In genomic region chr17:88258361-88258796, GRCm38 (mm10) we compare ENCODE assay signal across 8 mouse cellular contexts.
DNase-seq lines count a peak whose midpoint lies in the region; ATAC-seq lines count a peak whose summit lies in the region.

No protein-coding gene starts in this region.

- no peak overlapping the region for H3K9ac ChIP-seq in forebrain, embryonic 11.5 days (ENCODE audit: low read length)

- ATAC-seq in hematopoietic stem cell, adult 5-6 weeks (replicated peaks in 1 of 2; ENCODE audit: insufficient read depth in 1 of 2, low FRiP score in 2 of 2, low TSS enrichment in 1 of 2, low read depth in 1 of 2, poor library complexity in 2 of 2, severe bottlenecking in 2 of 2): peak; percentile 43 to 68
- ATAC-seq in forebrain, embryonic 11.5 days (replicated peaks; ENCODE audit: low FRiP score): no peak

- no peaks in the 10 kb centered on the region for H3K36me3 ChIP-seq in forebrain, embryonic 11.5 days (ENCODE audit: control insufficient read depth, insufficient read depth, low read length)
- no peaks in the 10 kb centered on the region for H3K36me3 ChIP-seq in forebrain, embryonic 10.5 days (replicated peaks)

- no peaks in the 10 kb centered on the region for H3K9me3 ChIP-seq in forebrain, embryonic 11.5 days (ENCODE audit: control insufficient read depth, low read length)
- no peaks in the 10 kb centered on the region for H3K9me3 ChIP-seq in forebrain, embryonic 10.5 days

- H3K27me3 ChIP-seq in forebrain, embryonic 11.5 days (ENCODE audit: control insufficient read depth, insufficient read depth, low read length): no peaks in the 10 kb centered on the region
- no peaks in the 10 kb centered on the region for H3K27me3 ChIP-seq in forebrain, embryonic 10.5 days (ENCODE audit: poor library complexity, severe bottlenecking)

- no peak overlapping the region for H3K4me3 ChIP-seq in forebrain, embryonic 11.5 days (ENCODE audit: low read depth, low read length)
- no peak overlapping the region for H3K4me3 ChIP-seq in forebrain, embryonic 10.5 days

- no peak overlapping the region for H3K4me2 ChIP-seq in forebrain, embryonic 11.5 days (ENCODE audit: low read depth, low read length, severe bottlenecking)

- H3K4me1 ChIP-seq in forebrain, embryonic 11.5 days (replicated peaks; ENCODE audit: control insufficient read depth, insufficient read depth, low read length): peaks cover 3% of the 10 kb centered on the region; the same call in 1 of the 2 replicates
- H3K4me1 ChIP-seq in forebrain, embryonic 10.5 days: peaks cover 26% of the 10 kb centered on the region

- no peak overlapping the region for H3K27ac ChIP-seq in forebrain, embryonic 11.5 days (ENCODE audit: low read depth, low read length)
- H3K27ac ChIP-seq in forebrain, embryonic 10.5 days: no peak overlapping the region

- peak; percentile 16 for DNase-seq in kidney, adult 18-20 months
- DNase-seq in kidney, postnatal 10 days: no peak
- DNase-seq in ZHBTc4 (ENCODE audit: low read depth, low spot score): peak; percentile 87
- DNase-seq in naive thymus-derived CD4-positive, alpha-beta T cell, adult 2 months (ENCODE audit: low read depth): peak; percentile 81
- no peak for DNase-seq in forebrain, embryonic 11.5 days (ENCODE audit: low spot score)
- DNase-seq in cerebellum, adult 8-10 months: no peak
- DNase-seq in forebrain, embryonic 10.5 days (ENCODE audit: extremely low spot score, low spot score): no peak

- WGBS in forebrain, embryonic 11.5 days: 78% methylated on average over 11 of the region's 11 CpGs
- 79% methylated on average over 11 of the region's 11 CpGs for WGBS in forebrain, embryonic 10.5 days

Comparison
In these comparisons a context has a peak if more than half of its experiments do, and no peak if none do; other contexts are left out.
1. DNase-seq: peak in kidney, adult 18-20 months (single experiment), ZHBTc4 (single experiment) and naive thymus-derived CD4-positive, alpha-beta T cell, adult 2 months (single experiment); none in kidney, postnatal 10 days (single experiment), forebrain, embryonic 11.5 days (single experiment), cerebellum, adult 8-10 months (single experiment) and forebrain, embryonic 10.5 days (single experiment).